In genomic region chr11:24081687-24082384, GRCm38 (mm10) we compare ENCODE assay signal across 8 mouse cellular contexts. TPM values are rescaled to one million over a fixed set of nuclear protein-coding genes. Genes with fewer than 3 reads are reported as not detected.
DNase-seq lines count a peak whose midpoint lies in the region; ATAC-seq lines count a peak whose summit lies in the region.

No protein-coding gene starts in this region.

- no peaks in the 10 kb centered on the region; the same call in 1 of the 2 replicates for H3K27me3 ChIP-seq in heart, embryonic 11.5 days (ENCODE audit: control insufficient read depth, insufficient read depth, low read length)
- no peaks in the 10 kb centered on the region for H3K27me3 ChIP-seq in midbrain, embryonic 15.5 days (replicated peaks)

- no peak overlapping the region for H3K27ac ChIP-seq in brown adipose tissue, adult 24 weeks (replicated peaks; ENCODE audit: low read depth, low read length)
- H3K27ac ChIP-seq in heart, embryonic 11.5 days (ENCODE audit: low read depth, low read length), result peak overlapping the region; percentile 62
- peak overlapping the region; percentile 97 for H3K27ac ChIP-seq in midbrain, embryonic 15.5 days

- peak overlapping the region; percentile 100 for H3K4me2 ChIP-seq in heart, embryonic 11.5 days
- peak overlapping the region; percentile 93 for H3K4me2 ChIP-seq in midbrain, embryonic 15.5 days

- H3K36me3 ChIP-seq in heart, embryonic 11.5 days (ENCODE audit: control insufficient read depth, insufficient read depth, low read length), result peaks cover 4% of the 10 kb centered on the region; the same call in 1 of the 2 replicates
- H3K36me3 ChIP-seq in midbrain, embryonic 15.5 days (replicated peaks), result no peaks in the 10 kb centered on the region

- H3K9me3 ChIP-seq in heart, embryonic 11.5 days (replicated peaks; ENCODE audit: control insufficient read depth, low read length), result no peaks in the 10 kb centered on the region
- no peaks in the 10 kb centered on the region for H3K9me3 ChIP-seq in midbrain, embryonic 15.5 days

- peaks cover 6% of the 10 kb centered on the region for H3K4me1 ChIP-seq in brown adipose tissue, adult 24 weeks (ENCODE audit: control insufficient read depth, insufficient read depth, insufficient read length, low read length)
- peaks cover 12% of the 10 kb centered on the region for H3K4me1 ChIP-seq in heart, embryonic 11.5 days (ENCODE audit: control insufficient read depth, insufficient read depth, low read length)
- peaks cover 43% of the 10 kb centered on the region for H3K4me1 ChIP-seq in midbrain, embryonic 15.5 days

- H3K9ac ChIP-seq in heart, embryonic 11.5 days (ENCODE audit: low read depth, low read length), result peak overlapping the region; percentile 72
- peak overlapping the region; percentile 93 for H3K9ac ChIP-seq in midbrain, embryonic 15.5 days

- under 1% methylated on average over 43 of the region's 43 CpGs for WGBS in heart, embryonic 11.5 days (ENCODE audit: insufficient replicate concordance)
- under 1% methylated on average over 43 of the region's 43 CpGs for WGBS in midbrain, embryonic 15.5 days

- peak; percentile 40 to 47 for DNase-seq in right cerebral cortex, adult 2 months (ENCODE audit: low spot score in 2 of 2)
- no peak for DNase-seq in right cerebral cortex, postnatal 14 days
- peak; percentile 27 to 53 for DNase-seq in kidney, postnatal 25 days
- DNase-seq in c-Kit-positive CD71-positive TER-119-positive erythroid progenitor cells, embryonic 14.5 days (ENCODE audit: low spot score), result no peak
- DNase-seq in urinary bladder, postnatal 4 days (ENCODE audit: low spot score in 2 of 2), result no peak

- peak overlapping the region; percentile 51 for H3K4me3 ChIP-seq in brown adipose tissue, adult 24 weeks (ENCODE audit: insufficient read depth, low read depth, low read length)
- H3K4me3 ChIP-seq in heart, embryonic 11.5 days (ENCODE audit: low read depth, low read length), result peak overlapping the region; percentile 74
- peak overlapping the region; percentile 89 for H3K4me3 ChIP-seq in midbrain, embryonic 15.5 days

- 0 out of 2 replicates have a peak, but pooled peaks have one; percentile 28 for ATAC-seq in heart, embryonic 11.5 days (replicated peaks; ENCODE audit: insufficient number of reproducible peaks, low FRiP score, low TSS enrichment)
- ATAC-seq in midbrain, embryonic 15.5 days (replicated peaks), result peak; percentile 16; the same call in 1 of the 2 replicates

RNA-seq across cellular contexts. Expression of gene Bcl11a, which starts 4.0 kb away (rescaled TPM):
- not detected in 2 replicates for polyA plus RNA-seq in brown adipose tissue, adult 24 weeks (2012; ENCODE audit: insufficient read depth, insufficient read length, missing spikeins)
- polyA plus RNA-seq in heart, embryonic 11.5 days (2014; fragmentation: Nextera tagmentation; extraction: Ambion mirVana), result 19.1 and 21.7 TPM in 2 replicates
- polyA plus RNA-seq in midbrain, embryonic 15.5 days (2015; fragmentation: Nextera tagmentation; extraction: Ambion mirVana), result 101 and 105 TPM in 2 replicates

RNA-seq across cellular contexts. Expression of gene A830031A19Rik, which starts 7.0 kb away (rescaled TPM):
- not detected in 2 replicates for polyA plus RNA-seq in brown adipose tissue, adult 24 weeks (2012; ENCODE audit: insufficient read depth, insufficient read length, missing spikeins)
- polyA plus RNA-seq in heart, embryonic 11.5 days (2014; fragmentation: Nextera tagmentation; extraction: Ambion mirVana), result not detected in 2 replicates
- 0.23 TPM in 1 of 2 replicates, not detected in the other for polyA plus RNA-seq in midbrain, embryonic 15.5 days (2015; fragmentation: Nextera tagmentation; extraction: Ambion mirVana)

Comparison
In these comparisons a context has a peak if more than half of its experiments do, and no peak if none do; other contexts are left out.
1. DNase-seq: peak in right cerebral cortex, adult 2 months (2 of 2) and kidney, postnatal 25 days (2 of 2); none in right cerebral cortex, postnatal 14 days (single experiment), c-Kit-positive CD71-positive TER-119-positive erythroid progenitor cells, embryonic 14.5 days (single experiment) and urinary bladder, postnatal 4 days (0 of 2).
2. RNA of gene Bcl11a, which starts 4.0 kb away (polyA plus RNA-seq): 101 to 105 TPM in midbrain, embryonic 15.5 days and 19.1 to 21.7 TPM in heart, embryonic 11.5 days; not detected in brown adipose tissue, adult 24 weeks; every median in the first group is over 10 times any median in the second.
3. Peak in every context shown above with its lines, with median percentiles within 50 percentile points of each other: H3K4me3 ChIP-seq.